Mouse (Mus musculus) ES-Bruce4 (cell line): Measurements from ENCODE around the gene Muc3.

Experiments used
- CTCF ChIP-seq: IDR thresholded peaks from one replicate; pipeline ENCODE4 v1.8.1; 2011; ENCODE audit warnings: low read depth, low read length
- EP300 ChIP-seq: IDR thresholded peaks from 2 replicates; pipeline ENCODE4 v1.6.1; 2011; ENCODE audit warnings: low read depth, low read length; ENCODE audit not compliant: insufficient read depth
- POLR2A ChIP-seq: IDR thresholded peaks from one replicate; pipeline ENCODE4 v1.8.1; 2011; ENCODE audit warnings: low read length; ENCODE audit not compliant: insufficient read depth

DNA sequence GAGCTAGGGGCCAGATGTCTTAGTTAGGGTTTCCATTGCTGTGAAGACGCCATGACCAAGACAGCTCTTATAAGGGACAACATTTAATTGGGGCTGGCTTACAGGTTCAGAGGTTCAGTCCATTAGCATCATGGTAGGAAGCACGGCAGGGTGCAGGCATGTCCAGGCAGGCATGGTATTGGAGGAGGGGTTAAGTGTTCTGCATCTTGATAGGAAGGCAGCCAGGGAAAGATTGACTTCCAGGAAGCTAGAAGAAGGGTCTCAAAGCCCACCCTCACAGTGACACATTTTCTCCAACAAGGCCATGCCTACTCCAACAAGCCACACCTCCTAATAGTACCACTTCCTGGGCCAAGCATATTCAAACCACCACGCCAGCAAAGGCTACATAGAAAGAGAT is 63.4 kb downstream of the Muc3 start:
- no peak for TF ChIP-seq POLR2A
- TF ChIP-seq EP300 = no peak
- no peak for TF ChIP-seq CTCF
